Mouse (Mus musculus) MN1 (cell line): Measurements from ENCODE around the gene Arl6ip4.

Experiments used
- DNase-seq: peaks from one replicate; pipeline ENCODE4 v3.0.0-alpha.2; 2016; ENCODE audit warnings: low spot score

Gene Arl6ip4

DNA sequence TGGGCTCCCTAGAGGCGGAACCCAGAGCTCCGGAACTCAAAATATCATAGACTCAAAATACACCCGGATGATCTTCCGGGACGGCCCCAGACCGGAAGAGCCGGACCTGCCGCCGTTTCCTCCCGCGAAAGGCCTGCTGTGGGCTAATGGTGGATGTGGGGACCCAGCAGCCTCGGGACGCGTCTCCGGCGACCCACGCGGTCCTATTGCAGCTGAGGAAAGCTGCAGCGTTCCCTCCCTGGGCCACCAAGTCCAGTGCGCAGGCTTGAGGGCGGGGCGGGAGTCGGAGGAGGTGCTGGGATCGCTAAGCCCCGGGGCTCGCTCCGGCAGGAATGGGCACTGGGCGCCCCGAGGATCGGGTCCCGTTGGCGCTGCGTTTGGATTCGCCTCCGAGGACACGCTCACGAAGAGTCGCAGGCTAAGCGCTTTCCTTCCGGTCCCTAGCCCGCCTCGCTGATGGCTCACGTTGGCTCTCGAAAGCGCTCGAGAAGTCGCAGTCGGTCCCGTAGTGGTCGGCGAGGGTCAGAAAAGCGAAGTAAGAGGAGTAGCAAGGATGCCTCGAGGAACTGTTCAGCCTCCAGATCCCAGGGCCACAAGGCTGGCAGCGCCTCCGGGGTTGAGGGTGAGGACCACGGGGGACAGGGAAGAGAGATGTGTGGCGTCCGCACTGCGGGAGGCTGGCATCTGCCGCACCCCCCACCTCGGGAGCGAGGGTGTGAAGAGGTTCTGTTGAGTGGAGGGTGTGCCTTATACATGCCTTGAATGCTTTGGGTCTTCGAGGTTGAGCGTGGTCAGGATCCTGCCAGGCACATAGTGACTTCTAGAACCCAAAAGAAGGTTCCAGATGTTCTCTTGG, at the start of gene Arl6ip4:
Gene Arl6ip4, plus strand, starts transcription at position 100 of the 856 bp plus-strand sequence.
- peak; percentile 85 for DNase-seq

DNA sequence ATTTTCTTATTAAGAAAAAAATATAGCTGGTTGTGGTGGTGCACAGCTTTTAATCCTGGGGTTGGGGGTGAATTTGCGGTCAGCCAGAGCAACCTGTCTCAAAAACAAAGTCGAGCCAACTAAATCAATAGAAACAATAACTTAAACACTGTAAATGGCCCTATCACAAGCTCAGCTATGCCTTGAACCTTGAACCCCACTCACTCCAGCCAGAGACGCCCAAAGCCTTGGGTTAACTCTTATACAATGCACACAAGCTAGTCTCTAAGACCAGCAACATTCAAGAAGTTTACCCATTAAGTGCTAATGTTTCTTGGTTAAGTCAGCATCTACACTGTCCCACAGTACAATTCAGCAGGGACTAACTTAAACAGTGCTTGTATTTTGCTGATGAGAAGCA, 46.2 kb upstream of the Arl6ip4 start:
- DNase-seq, result no peak

DNA sequence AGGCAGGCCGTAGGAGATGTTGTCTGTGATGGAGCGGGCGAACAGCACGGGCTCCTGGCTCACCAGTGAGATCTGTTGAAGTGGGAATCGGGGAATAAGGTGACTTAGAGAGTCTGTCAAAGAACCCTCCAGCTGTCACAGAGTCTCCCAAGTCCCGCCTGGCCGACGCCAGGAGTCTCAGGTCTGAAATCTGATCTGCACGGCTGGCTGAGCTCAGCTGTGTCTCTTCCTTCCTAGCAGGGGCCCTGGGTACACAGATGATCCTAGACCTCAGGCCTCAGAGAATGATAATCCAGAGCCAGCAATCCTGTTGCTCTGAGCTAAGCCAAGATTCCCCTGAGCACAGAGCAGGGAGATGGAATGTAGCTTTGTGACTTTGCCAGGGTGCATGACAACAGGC, 42.2 kb upstream of the Arl6ip4 start:
- DNase-seq, result no peak

DNA sequence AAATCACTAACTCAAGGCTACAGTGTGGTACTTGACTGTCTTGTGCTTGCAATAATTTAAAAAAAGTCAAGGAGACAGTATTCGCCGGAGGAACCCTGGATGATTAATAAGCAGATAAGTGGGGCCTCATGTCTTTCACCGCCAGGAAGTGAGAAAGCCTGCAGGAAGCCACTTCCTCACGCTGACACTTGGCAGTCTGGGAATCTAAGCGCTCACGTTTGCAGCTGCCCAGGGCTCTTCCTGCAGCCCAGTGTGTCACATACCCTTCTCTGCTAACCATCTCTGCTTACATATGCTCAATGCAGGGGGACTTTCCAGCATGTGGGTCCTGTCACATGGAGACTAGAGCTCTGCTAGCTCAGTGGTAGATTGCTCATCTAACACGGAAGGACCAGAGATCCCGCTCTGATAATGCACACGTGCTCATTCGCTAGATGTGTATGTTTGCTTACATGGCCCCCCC, 41.0 kb upstream of the Arl6ip4 start:
- DNase-seq, result peak; percentile 56

DNA sequence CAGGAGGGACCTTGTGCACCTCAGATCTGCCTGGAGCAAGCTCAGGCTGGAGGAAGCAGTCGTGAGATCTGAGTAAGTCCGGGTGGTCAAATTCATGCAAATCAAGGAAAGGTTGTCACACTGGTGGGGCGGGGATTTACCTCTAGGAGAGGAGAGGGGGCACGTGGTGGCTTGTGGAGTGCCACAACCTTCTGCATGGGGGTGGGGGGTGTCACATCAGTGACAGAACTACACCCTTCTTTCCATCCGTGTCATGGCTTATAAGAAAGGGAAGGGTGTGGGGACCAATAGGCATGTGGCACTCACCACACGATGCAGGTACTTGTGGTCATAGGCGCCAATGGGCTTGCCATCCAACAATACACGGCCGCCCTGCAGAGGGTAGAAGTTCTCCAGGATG, 40.2 kb upstream of the Arl6ip4 start:
- DNase-seq, result no peak

DNA sequence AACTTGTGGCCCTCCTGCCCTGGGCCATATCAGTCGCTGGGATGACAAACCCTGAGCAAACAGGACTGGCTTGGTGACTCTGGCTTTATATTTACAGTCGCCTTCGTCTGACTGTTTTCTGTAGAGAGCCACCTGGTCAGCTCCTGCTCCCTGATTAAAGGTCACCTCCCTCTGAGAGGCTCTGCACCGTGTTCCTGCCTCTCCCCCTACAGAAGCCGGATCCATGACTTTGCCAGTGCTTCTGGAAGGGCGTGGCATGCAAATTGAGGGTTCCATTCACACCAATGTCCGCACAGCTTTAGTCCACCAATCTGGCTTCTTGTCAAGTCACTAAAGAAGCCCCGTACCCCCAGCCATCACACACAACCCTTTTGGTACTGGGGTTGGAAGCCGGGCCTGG, 39.3 kb upstream of the Arl6ip4 start:
- DNase-seq, result no peak

DNA sequence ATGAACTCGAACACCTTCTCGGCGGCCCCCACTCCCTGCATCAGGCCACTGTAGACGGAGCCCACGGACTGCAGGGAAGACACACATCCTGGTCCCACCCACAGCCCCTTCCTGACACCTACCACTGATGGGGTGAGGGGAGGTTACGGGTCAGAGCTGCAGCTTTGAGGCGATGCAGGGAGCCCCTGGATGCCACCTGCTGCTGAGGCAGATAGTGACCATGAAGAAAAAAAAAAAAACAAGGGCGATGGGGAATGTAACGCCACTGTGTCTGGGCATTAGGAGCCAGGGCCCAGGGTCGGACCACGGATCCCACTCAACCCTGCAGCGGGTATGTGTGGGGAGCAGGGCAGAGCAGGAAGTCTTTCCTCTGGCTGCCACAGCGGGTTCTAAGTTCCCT, 38.6 kb upstream of the Arl6ip4 start:
- DNase-seq, result no peak

DNA sequence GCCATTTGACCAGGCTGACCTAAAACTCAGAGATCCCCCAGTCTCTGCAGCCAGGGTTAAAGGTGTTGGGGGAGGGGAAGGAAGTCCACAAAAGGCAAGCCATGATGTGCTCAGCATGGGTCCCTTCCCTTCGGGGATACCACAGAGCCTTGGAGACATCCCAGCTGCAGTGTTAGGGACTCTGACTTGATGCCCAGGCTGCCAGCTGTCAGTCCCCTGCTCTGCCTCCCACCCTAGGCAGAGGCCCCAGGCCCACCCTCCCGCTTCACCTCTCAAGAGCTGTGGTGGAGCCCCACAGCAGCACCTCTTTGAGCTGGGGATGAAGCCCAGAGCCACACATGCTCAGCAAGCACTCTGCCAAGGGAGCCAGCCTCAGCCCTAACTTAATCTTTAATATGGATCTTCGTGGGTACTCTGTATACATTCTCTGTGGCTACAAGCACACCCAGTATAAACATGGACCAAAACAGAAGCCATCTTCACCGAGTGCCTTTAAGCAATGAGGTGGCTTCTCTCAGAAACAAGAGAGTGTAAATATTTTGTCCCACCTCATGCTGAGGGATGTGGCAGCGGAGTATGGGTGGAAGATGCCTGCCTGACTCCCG, 37.9 kb upstream of the Arl6ip4 start:
- no peak for DNase-seq

DNA sequence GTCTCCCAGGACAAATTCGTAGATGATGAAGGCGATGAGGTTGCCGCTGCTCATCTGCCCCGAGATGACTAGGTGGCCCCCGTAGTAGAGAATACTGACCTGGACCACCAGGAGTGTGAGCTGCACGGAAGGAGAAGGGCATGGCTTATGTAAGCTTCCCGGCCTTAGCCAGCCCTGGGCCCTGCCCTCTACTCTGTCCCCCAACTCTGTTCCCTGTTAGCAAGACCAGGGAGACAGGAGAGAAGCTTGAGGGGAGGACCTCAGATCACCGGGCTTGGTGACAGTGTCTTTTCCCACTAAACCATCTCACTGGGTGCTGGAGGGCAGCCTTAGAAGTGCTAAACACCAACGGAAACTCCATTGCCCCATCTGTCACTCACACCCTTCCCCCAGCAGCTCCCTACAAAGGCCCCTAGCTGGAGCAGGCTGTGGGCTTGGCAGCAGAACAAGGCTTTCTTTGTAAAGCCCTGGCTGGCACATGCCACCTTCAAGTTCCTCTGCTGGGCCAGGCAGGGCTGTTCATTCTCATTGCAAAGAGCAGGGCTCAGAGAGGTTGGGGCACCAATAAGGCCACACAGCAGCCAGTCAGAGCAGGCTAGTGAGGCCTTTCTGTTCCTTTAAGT, 37.0 kb upstream of the Arl6ip4 start:
- DNase-seq, result peak; percentile 46

DNA sequence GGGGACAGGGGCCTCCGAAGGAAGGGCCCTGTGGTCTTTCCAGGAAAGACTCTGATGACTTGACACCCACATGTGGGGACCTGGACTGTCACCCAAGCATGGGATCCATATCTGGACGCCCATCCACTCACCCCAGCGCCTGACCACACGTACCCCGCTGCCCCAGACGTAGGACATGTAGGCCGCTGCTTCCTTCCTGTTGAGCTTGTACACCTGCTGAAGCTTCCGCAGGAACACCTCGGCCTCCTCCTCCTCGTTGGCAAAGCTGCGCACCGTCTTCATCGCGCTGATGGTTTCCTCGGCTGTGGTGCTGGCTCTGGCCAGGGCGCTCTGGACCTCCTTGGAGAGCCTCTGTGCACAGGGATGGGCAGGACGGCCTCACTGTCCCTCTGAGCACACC, 36.0 kb upstream of the Arl6ip4 start:
- no peak for DNase-seq

DNA sequence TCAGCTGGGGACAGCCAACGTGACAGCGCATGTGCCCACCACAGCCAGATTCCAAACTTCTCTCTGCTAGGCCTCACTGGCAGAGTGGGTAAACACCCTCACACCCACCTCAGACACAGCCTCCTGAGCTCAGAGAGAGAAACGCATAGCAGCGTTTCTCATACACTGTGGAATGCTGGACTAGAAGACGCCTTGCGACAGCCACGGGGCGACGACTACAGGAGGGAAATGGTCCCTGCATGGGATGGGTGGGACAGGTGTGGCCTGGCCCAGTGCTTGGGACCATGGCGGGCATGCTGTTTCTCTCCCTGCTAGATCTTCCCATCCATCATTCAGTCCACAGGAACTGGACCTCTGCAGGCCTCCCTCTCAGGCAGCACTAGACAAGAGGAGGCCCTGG, 33.4 kb upstream of the Arl6ip4 start:
- no peak for DNase-seq

DNA sequence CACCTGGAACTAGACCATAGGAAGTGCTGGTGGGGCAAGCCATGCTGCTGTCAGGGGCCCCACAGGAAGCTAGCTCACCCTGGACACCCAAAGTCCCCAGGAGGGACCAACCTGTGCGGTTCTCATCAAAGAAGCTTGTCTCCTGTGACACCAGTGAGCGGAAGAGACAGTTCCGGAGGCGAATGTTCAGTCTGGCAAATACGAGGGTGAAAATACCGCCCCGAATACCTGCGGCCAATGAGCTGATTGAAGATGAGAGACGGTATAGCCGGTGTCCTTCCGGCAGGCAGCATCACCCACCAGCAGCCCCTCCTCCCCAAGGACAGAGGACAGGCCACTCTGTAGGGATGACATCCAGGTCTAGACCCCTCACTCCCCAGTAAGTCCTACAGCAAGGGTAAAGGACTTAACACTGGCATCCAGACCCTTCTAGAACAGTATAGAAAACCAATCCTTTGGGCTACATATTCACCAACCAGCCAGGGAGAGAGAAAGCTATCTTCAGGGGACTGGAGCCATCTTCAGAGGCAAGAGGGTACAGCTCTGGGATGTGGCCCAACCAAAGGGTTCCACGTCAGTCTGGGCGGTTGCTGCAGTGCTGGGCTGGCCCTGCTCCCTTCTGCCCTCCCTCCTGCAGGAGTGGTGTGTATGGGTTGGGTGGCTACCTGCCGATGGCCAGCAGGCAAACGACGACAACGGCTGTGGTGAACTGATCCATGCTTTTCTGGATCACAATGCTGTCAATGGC, 32.8 kb upstream of the Arl6ip4 start:
- no peak for DNase-seq

DNA sequence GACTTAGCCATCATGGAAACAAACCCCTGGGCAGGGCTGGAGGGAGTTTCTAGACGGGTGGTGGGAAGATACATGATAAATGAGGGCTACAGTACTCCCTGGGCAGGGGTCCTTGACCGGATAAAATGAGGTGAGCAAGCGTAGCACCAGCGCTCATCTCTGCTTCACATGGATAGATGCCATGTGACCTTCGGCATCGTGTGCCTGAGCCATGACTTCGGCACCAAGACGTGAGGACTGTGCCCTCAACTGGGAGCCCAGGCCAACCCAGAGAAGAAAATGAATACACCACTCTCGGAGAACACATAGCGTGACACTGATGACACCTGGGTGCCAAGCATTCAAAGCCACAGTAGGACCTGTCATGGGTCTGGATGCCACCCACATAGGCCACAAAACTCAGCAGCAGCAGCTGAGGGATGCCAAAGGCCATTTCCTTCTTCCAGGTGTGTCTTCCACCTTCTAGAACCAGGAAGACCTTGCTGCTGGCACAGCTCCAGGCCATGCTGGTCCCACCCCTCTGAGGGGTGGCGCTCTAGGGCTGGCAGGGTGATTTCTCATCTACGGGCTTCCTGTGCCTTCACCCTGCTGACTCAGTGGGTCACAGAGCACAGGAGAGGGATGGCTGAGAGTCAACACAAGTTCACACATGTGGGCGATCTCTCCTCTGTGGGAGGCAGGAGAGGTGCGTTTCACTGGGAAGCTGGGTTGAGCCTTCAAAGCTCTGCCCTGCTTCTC, 31.9 kb upstream of the Arl6ip4 start:
- no peak for DNase-seq

DNA sequence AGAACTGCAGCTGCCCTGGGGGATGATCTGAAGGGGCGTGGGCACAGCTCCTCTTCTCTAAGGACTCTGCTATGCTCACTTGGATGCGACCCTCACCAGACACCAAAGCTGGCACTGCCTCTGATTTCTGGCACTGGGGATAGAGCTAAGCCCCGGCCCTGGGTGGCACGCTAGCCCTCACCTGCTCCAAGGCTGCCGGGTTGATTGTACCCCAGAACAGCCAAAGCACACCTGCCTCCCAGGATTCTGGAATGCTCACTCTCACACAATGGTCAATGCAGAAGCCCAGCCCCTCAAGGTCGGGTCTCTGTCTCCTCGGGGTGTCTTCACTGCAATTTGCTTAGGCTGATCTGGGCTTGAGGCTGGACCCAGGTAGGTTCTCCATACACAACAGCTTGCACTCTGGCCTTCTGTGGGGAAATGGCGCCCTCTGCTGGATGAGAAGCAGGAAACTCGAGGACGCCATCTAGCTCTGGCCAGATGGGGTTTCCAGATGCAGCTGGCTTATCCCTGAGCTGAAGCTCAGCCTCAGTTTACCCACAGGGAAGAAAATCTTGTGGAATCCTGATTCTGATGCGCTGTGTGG, 31.2 kb upstream of the Arl6ip4 start:
- DNase-seq, result peak; percentile 77

DNA sequence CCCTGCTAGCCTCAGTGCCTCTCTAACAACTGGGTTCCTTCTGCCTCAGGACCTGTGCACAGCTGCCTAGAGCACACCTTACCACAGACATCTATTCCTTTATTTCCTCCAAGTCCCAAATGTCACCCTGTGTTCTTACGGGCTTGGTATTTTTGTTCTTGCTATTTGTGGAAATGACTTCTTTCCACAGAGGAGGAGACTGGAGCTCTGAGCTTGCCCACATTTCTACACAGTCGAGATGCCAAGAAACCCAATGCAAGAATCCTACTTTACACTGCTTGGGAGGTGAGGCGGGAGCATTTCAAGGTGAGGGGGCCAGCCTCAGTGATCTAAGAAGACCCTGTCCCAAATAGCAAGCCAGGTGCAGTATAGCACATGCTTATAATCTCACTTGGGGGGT, 30.4 kb upstream of the Arl6ip4 start:
- no peak for DNase-seq

DNA sequence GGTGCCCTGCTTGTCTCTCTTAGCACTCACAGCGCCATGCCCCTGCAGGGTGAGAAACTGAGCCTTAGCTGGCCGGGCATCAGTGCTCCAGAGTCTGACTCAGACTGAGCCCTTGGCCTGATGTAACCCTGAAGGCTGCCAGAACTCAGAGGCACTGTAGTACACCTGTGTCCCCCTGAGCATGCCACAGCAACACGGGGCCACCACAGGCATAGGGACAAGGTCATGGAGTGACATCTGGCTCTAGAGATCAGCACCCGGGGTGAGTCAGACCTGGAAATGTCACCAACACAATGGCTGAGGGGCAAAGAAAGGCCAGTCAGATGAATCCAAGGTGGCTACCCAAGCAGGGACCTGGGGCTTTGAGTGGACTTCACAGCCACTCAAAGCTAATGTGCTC, 29.0 kb upstream of the Arl6ip4 start:
- no peak for DNase-seq

DNA sequence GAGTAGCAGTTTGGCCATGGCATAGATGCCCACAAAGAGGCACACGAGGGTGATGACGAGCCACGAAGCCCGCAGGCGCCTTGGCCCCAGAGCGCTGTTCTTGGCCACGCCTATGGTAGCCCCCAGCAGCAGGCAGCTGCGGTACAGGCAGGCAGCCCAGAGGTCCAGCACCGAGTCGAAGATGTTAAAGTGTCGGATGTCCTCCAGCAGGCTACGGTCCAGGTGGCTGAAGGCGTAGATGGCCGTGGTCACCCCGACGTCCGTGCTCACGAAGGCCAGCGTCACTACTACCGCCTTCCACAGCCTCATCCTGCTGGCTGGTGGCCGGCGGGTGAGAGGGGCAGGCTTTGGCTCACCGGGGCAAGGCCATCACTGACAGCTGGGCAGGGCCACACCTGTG, 26.0 kb upstream of the Arl6ip4 start:
- DNase-seq, result no peak

DNA sequence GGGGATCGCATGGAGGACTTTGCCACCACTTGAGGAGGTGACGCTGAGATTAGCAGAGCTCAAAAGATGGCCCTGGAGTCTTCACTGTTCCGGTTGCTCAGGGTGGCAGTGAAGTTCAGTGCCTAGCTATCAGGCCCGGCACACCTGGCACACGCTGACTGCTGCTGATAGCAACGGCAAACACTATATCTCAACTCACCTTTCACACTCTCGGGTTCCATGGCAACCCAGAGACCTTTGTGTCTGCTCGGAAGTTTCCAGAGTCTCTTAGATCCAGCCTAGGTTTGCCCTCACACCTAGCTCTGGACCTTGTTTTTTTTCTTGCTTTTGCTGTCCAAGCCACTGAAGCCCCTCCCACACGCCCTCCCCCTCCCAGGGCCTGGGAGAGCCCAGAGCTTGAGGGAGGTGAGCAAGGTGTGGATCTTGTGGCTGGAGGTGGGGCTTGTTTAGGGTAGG, 23.9 kb upstream of the Arl6ip4 start:
- no peak for DNase-seq

DNA sequence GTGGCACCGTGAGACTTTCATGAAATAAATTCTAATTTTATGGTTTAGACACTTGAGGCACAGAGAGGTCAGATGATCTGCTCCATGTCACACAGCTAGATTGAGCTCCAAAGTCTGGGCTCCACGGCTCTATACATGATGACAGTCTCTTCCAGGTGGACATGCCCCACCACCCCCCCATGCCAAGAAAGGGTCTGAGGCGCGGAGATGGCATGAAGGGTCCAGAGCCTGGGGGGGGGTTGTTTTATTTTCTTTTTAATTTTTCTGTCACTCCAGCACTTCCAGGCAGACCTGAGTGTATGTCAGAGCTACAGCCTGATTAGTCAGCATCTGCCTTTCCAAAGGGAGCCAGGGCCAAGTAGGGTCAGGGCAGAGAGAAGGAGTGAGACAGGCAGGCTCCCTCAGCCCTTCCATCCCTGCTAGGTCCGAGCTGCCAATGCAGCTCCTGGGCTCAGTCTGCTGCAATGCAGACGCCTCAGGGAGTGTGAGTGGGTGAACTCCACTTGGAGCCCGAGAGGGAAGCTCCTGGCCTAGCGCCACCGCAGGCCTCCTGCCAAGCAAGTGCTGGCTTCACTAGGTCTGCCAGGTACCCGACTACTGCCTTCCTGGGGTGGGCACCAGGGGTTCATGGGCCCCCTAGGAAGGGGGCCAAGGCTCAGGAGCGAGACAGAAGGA, 22.6 kb upstream of the Arl6ip4 start:
- no peak for DNase-seq

DNA sequence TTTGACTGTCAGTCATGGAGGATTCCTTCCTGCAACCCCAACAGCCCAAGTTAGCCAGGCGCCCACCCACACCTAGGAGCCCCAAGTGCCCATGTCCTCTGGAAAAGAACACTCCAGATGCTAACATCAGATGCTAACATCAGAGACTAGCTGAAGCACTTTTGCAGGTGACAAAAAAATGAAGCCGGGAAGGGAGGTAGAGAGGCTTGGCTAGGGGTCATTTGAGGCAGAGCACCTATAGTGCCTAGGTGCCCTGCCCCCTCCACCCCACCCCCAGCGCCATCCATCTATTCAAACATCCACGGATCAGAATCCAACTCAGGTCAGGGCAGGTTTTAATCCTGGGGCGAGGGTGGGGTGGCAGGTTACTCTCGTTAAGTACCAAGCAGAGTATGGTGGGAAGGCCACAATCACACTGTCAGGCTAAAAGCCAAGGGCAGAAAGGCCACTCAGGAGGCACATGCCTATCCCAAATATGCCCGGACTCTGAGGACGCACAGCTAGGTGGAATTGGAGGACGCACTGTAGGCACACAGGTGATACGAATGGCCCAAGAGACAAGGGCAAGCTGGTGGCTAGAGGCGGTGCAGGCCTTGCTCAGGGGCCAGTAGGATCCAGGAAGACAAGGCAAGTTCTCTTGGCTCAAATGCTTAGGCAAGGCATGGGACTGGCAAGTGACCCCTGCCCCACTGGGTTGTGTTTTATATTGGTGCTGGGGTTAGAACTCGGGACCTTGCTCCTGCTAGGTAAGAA, 21.9 kb upstream of the Arl6ip4 start:
- DNase-seq, result no peak
